In the genomic region with DNA sequence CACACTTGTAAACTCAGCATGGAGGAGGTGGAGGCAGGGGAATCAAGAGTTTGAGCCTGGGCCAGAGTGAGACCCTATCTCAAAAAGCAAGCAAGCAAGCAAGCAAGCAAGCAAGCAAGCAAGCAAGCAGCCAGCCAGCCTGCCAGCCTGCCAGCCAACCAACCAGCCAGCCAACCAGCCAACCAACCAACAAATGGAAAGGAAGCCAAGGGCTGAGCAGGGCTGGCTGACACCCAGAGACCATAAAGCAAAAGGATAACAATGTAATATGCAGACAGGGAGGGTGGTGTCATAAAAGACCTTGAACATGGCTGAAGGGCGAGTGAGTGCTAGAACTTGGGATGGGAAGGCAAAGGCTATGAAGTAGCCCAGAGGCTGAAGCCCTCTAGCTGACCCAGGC, we compare ENCODE assay signal across 33 mouse cellular contexts. TPM values are rescaled to one million over a fixed set of nuclear protein-coding genes. Genes with fewer than 3 reads are reported as not detected.
A peak's percentile ranks its signal among the peaks of the same experiment; 100 is the strongest.
DNase-seq lines count a peak whose midpoint lies in the region; ATAC-seq and TF ChIP-seq lines count a peak whose summit lies in the region.
"Had no signal": no experiment of that assay in that cellular context is flagged by ENCODE, and none has a peak within 500 bp of the region (broad histone marks: within the 10 kb centered on the region; RNA-seq: fewer than 3 reads in every experiment).

No protein-coding gene starts in this region.

- H3K27me3 ChIP-seq in cerebellum, adult 2 months (ENCODE audit: control insufficient read depth, insufficient read depth, low read length): no peaks in the 10 kb centered on the region
- no peaks in the 10 kb centered on the region for H3K27me3 ChIP-seq in forebrain, embryonic 13.5 days
- H3K27me3 ChIP-seq: CH12.LX; embryonic facial prominence, embryonic 12.5 days; hindbrain, embryonic 12.5 days; intestine, embryonic 15.5 days; liver, embryonic 13.5 days; neural tube, embryonic 15.5 days had no signal

- ATAC-seq in forebrain, embryonic 13.5 days: no peak
- ATAC-seq: forebrain, postnatal 0 days; hindbrain, postnatal 0 days; intestine, embryonic 15.5 days had no signal

- no peak for TF ChIP-seq POLR2A in cerebellum, adult 2 months (IDR thresholded peaks at IDR 0.05; ENCODE audit: borderline replicate concordance, insufficient read depth, low read length)
- no peak for TF ChIP-seq POLR2A in lung, adult 2 months (IDR thresholded peaks at IDR 0.05; ENCODE audit: borderline replicate concordance, extremely low read depth, low read depth, low read length)

- H3K4me2 ChIP-seq in forebrain, embryonic 13.5 days: no peak overlapping the region
- H3K4me2 ChIP-seq: embryonic facial prominence, embryonic 12.5 days; heart, embryonic 11.5 days; hindbrain, embryonic 12.5 days; intestine, embryonic 15.5 days; limb, embryonic 15.5 days; liver, embryonic 13.5 days; neural tube, embryonic 15.5 days had no signal

- H3K27ac ChIP-seq in cerebellum, adult 2 months (ENCODE audit: insufficient read depth, low read length): no peak overlapping the region
- no peak overlapping the region for H3K27ac ChIP-seq in forebrain, embryonic 13.5 days
- H3K27ac ChIP-seq: embryonic facial prominence, embryonic 12.5 days; forebrain, embryonic 10.5 days; hindbrain, embryonic 12.5 days; hindbrain, postnatal 0 days; intestine, embryonic 15.5 days; limb, embryonic 10.5 days; limb, embryonic 15.5 days; liver, embryonic 13.5 days; neural tube, embryonic 15.5 days had no signal

- peak; percentile 76 for DNase-seq in adrenal gland, adult 2 months
- DNase-seq in adrenal gland, postnatal 4 days (ENCODE audit: low spot score in 2 of 2): no peak
- DNase-seq in cerebellum, postnatal 14 days: peak; percentile 69 to 81
- no peak for DNase-seq in cerebellum, adult 2 months
- peak; percentile 47 for DNase-seq in adrenal gland, postnatal 25 days
- peak; percentile 78 for DNase-seq in large intestine, adult 2 months (ENCODE audit: low read depth, low spot score)
- DNase-seq in lung, adult 2 months: no peak
- DNase-seq: embryo, embryonic 11 days; forebrain, postnatal 0 days; gastrocnemius, postnatal 10 days; heart, postnatal 36 days; kidney, adult 2 months; kidney, postnatal 36 days; liver, embryonic 13.5 days; lung, adult 18-20 months; lung, postnatal 14 days; midbrain, embryonic 14.5 days; right cerebral cortex, adult 18-20 months; right cerebral cortex, postnatal 4 days; thymus, adult 2 months; thymus, postnatal 36 days had no signal

- H3K9ac ChIP-seq in forebrain, embryonic 13.5 days: no peak overlapping the region
- H3K9ac ChIP-seq: embryonic facial prominence, embryonic 12.5 days; forebrain, postnatal 0 days; hindbrain, embryonic 12.5 days; intestine, embryonic 15.5 days; limb, embryonic 15.5 days; liver, embryonic 13.5 days; neural tube, embryonic 15.5 days had no signal

- no peak overlapping the region for H3K4me3 ChIP-seq in cerebellum, adult 2 months (replicated peaks; ENCODE audit: insufficient read depth, low read depth, low read length)
- H3K4me3 ChIP-seq in lung, adult 2 months (replicated peaks; ENCODE audit: extremely low read depth, low read depth, low read length): no peak overlapping the region
- no peak overlapping the region for H3K4me3 ChIP-seq in forebrain, embryonic 13.5 days
- H3K4me3 ChIP-seq: embryonic facial prominence, embryonic 12.5 days; forebrain, embryonic 10.5 days; hindbrain, embryonic 12.5 days; intestine, embryonic 15.5 days; limb, embryonic 10.5 days; limb, embryonic 15.5 days; liver, embryonic 13.5 days; neural tube, embryonic 15.5 days had no signal

- peaks cover 10% of the 10 kb centered on the region; the same call in 1 of the 2 replicates for H3K36me3 ChIP-seq in forebrain, embryonic 13.5 days (ENCODE audit: poor library complexity, severe bottlenecking)
- H3K36me3 ChIP-seq: embryonic facial prominence, embryonic 12.5 days; hindbrain, embryonic 12.5 days; limb, embryonic 10.5 days; neural tube, embryonic 15.5 days had no signal

- no peak for TF ChIP-seq CTCF in cerebellum, adult 2 months (IDR thresholded peaks at IDR 0.05; ENCODE audit: borderline replicate concordance, insufficient read depth, low read depth, low read length)
- TF ChIP-seq CTCF in lung, adult 2 months (IDR thresholded peaks at IDR 0.05; ENCODE audit: insufficient read depth, low read length): no peak

- no peaks in the 10 kb centered on the region for H3K9me3 ChIP-seq in forebrain, embryonic 13.5 days (replicated peaks)
- H3K9me3 ChIP-seq: embryonic facial prominence, embryonic 12.5 days; forebrain, embryonic 10.5 days; hindbrain, embryonic 12.5 days; intestine, embryonic 15.5 days; limb, embryonic 10.5 days; limb, embryonic 15.5 days; liver, embryonic 13.5 days; neural tube, embryonic 15.5 days had no signal

- 67% methylated on average over 1 of the region's 1 CpGs for WGBS in cerebellum, adult 2 months
- 24% methylated on average over 1 of the region's 1 CpGs for WGBS in large intestine, adult 2 months
- WGBS in lung, adult 2 months: 100% methylated on average over 1 of the region's 1 CpGs
- WGBS in forebrain, embryonic 13.5 days: 90% methylated on average over 1 of the region's 1 CpGs

- H3K4me1 ChIP-seq in cerebellum, adult 2 months (ENCODE audit: control insufficient read depth, insufficient read depth, low read length): peaks cover 29% of the 10 kb centered on the region
- H3K4me1 ChIP-seq in lung, adult 2 months (ENCODE audit: control insufficient read depth, insufficient read depth, low read length): 0 out of 2 replicates have a peak, but pooled peaks cover 10% of the 10 kb centered on the region
- peaks cover 10% of the 10 kb centered on the region for H3K4me1 ChIP-seq in forebrain, embryonic 13.5 days

RNA-seq across cellular contexts. Expression of gene Phf19, which starts 13.4 kb away (rescaled TPM):
- 1 to 10 TPM; 1.2 to 1.7 TPM for total RNA-seq in adrenal gland, adult 2 months (2021)
- polyA plus RNA-seq in adrenal gland, adult 2 months (2012; rRNA removed): 1.1 and 1.5 TPM in 2 replicates
- 10 to 100 TPM in 1 of 2 experiments, 1 to 10 TPM in 1; 8.3 to 10.4 TPM for total RNA-seq in adrenal gland, postnatal 4 days (2021)
- 1.7 and 2.2 TPM in 2 replicates for polyA plus RNA-seq in cerebellum, adult 2 months (2012; rRNA removed)
- 5.1 and 6.5 TPM in 2 replicates for total RNA-seq in adrenal gland, postnatal 25 days (2021)
- polyA plus RNA-seq in large intestine, adult 2 months (2012; rRNA removed): 2.8 and 3.1 TPM in 2 replicates
- polyA plus RNA-seq in lung, adult 2 months (2012; rRNA removed): 1.1 and 1.5 TPM in 2 replicates
- 4.2 and 4.5 TPM in 2 replicates for polyA plus RNA-seq in forebrain, embryonic 13.5 days (2015; fragmentation: Nextera tagmentation; extraction: Ambion mirVana)

RNA-seq across cellular contexts. Expression of gene Psmd5, which starts 25.6 kb away (rescaled TPM):
- 10 to 100 TPM; 38.0 to 44.3 TPM for total RNA-seq in adrenal gland, adult 2 months (2021)
- polyA plus RNA-seq in adrenal gland, adult 2 months (2012; rRNA removed): 5.9 and 6.7 TPM in 2 replicates
- 10 to 100 TPM; 41.5 to 41.7 TPM for total RNA-seq in adrenal gland, postnatal 4 days (2021)
- polyA plus RNA-seq in cerebellum, adult 2 months (2012; rRNA removed): 47.9 and 52.9 TPM in 2 replicates
- total RNA-seq in adrenal gland, postnatal 25 days (2021): 41.8 and 43.7 TPM in 2 replicates
- polyA plus RNA-seq in large intestine, adult 2 months (2012; rRNA removed): 11.2 and 13.2 TPM in 2 replicates
- 7.8 and 11.7 TPM in 2 replicates for polyA plus RNA-seq in lung, adult 2 months (2012; rRNA removed)
- polyA plus RNA-seq in forebrain, embryonic 13.5 days (2015; fragmentation: Nextera tagmentation; extraction: Ambion mirVana): 101 and 109 TPM in 2 replicates

RNA-seq across cellular contexts. Expression of gene Cutal, which starts 26.2 kb away (rescaled TPM):
- total RNA-seq in adrenal gland, adult 2 months (2021): under 1 TPM; 0.40 to 0.48 TPM
- polyA plus RNA-seq in adrenal gland, adult 2 months (2012; rRNA removed): 2.5 TPM in 1 of 2 replicates, not detected in the other
- 1 to 10 TPM; 2.4 to 3.0 TPM for total RNA-seq in adrenal gland, postnatal 4 days (2021)
- polyA plus RNA-seq in cerebellum, adult 2 months (2012; rRNA removed): 0.88 and 0.89 TPM in 2 replicates
- total RNA-seq in adrenal gland, postnatal 25 days (2021): 0.43 and 0.49 TPM in 2 replicates
- 16.9 and 38.1 TPM in 2 replicates for polyA plus RNA-seq in large intestine, adult 2 months (2012; rRNA removed)
- polyA plus RNA-seq in lung, adult 2 months (2012; rRNA removed): 30.6 and 30.8 TPM in 2 replicates
- polyA plus RNA-seq in forebrain, embryonic 13.5 days (2015; fragmentation: Nextera tagmentation; extraction: Ambion mirVana): 0.08 TPM in 1 of 2 replicates, not detected in the other
- total RNA-seq: CH12.LX; granulocyte monocyte progenitor cell, adult 5-6 weeks had no signal
- polyA plus RNA-seq: embryonic facial prominence, embryonic 12.5 days had no signal

Comparison
In these comparisons a context has a peak if more than half of its experiments do, and no peak if none do; other contexts are left out.
1. DNase-seq: peak in adrenal gland, adult 2 months (single experiment), cerebellum, postnatal 14 days (2 of 2), adrenal gland, postnatal 25 days (single experiment) and large intestine, adult 2 months (single experiment); none in adrenal gland, postnatal 4 days (0 of 2), cerebellum, adult 2 months (0 of 2) and lung, adult 2 months (single experiment).